Mouse (Mus musculus) cerebellum, adult 8-10 months (tissue): ENCODE data around the gene Pitpnm1.

ENCODE experiments used
- DNase-seq: peaks from one replicate; pipeline ENCODE4 v3.0.0; 2022

Gene Pitpnm1

GRCm38 (mm10) chr19:4156771-4157170, 57.0 kb downstream of the Pitpnm1 start:
- DNase-seq = no peak

GRCm38 (mm10) chr19:4159049-4159448, 59.3 kb downstream of the Pitpnm1 start:
- no peak for DNase-seq

- DNase-seq = peak; percentile 94
Measured at GRCm38 (mm10) chr19:4162646-4163542, 63.1 kb downstream of the Pitpnm1 start, which contains the start of gene Rps6kb2. TSS of gene Rps6kb2 (minus strand) at chr19:4163354.

- no peak for DNase-seq
Measured at GRCm38 (mm10) chr19:4163543-4163887, 63.7 kb downstream of the Pitpnm1 start.
